8 mouse cellular contexts compared by ENCODE assay signal in the genomic region with DNA sequence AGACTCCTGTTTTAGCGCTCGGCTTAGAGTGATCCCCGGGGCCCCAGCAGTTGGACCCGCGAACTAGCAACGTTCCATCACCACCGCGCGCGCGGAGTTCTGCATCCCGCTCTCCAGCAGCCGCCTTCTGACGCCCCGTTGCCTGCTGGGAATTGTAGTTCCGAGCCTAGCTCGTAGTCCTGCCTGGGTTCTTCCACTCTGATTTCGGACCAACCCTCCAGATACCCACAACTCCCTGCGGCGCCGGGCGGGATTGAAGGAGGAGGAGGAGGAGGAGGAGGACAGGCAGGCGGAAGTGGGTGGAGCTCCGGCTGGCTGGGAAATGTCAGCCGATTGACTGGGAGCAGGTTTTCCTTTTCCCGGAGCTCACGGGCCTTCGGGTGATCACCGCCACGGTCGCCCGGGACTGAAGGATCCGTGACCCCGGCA. TPM values are rescaled to one million over a fixed set of nuclear protein-coding genes. Genes with fewer than 3 reads are reported as not detected.
A peak's percentile ranks its signal among the peaks of the same experiment; 100 is the strongest.
DNase-seq lines count a peak whose midpoint lies in the region; ATAC-seq and TF ChIP-seq lines count a peak whose summit lies in the region.

Lmbrd2 (plus strand) TSS at position 299 of the 429 bp plus-strand sequence.

- H3K9ac ChIP-seq in heart, embryonic 11.5 days (ENCODE audit: low read depth, low read length) = peak within 1 kb of the TSS; percentile 86
- peak within 1 kb of the TSS; percentile 87 for H3K9ac ChIP-seq in kidney, embryonic 16.5 days (replicated peaks; ENCODE audit: low read length)
- peak within 1 kb of the TSS; percentile 95 for H3K9ac ChIP-seq in liver, adult 2 months (ENCODE audit: low read depth, low read length)

- peaks cover 7% of the 10 kb centered on the region; the same call in 1 of the 2 replicates for H3K4me1 ChIP-seq in heart, embryonic 11.5 days (ENCODE audit: control insufficient read depth, insufficient read depth, low read length)
- peaks cover 15% of the 10 kb centered on the region for H3K4me1 ChIP-seq in kidney, embryonic 16.5 days (ENCODE audit: insufficient read depth, low read length)
- peaks cover 13% of the 10 kb centered on the region; the same call in 1 of the 2 replicates for H3K4me1 ChIP-seq in liver, adult 2 months (ENCODE audit: control insufficient read depth, insufficient read depth, low read length)

- peaks cover 8% of the 10 kb centered on the region for H3K36me3 ChIP-seq in heart, embryonic 11.5 days (ENCODE audit: control insufficient read depth, insufficient read depth, low read length)
- peaks cover 23% of the 10 kb centered on the region; the same call in 1 of the 2 replicates for H3K36me3 ChIP-seq in kidney, embryonic 16.5 days (ENCODE audit: insufficient read depth, low read length)
- H3K36me3 ChIP-seq in liver, adult 2 months (ENCODE audit: control insufficient read depth, insufficient read depth, low read length) = peaks cover 5% of the 10 kb centered on the region; the same call in 1 of the 2 replicates
- peaks cover 24% of the 10 kb centered on the region for H3K36me3 ChIP-seq in myocyte (ENCODE audit: control insufficient read depth, insufficient read depth)
- no peaks in the 10 kb centered on the region for H3K36me3 ChIP-seq in splenic B cell, adult 2 months (ENCODE audit: control insufficient read depth, insufficient read depth, low read length, poor library complexity, severe bottlenecking)

- DNase-seq in B cell, adult 2 months = peak; percentile 91 to 92
- peak; percentile 99 for DNase-seq in brain, adult 2 months (ENCODE audit: low read depth, low spot score)
- peak; percentile 94 for DNase-seq in liver, adult 2 months (ENCODE audit: extremely low read depth, low read depth, low spot score)
- peak; percentile 93 for DNase-seq in splenic B cell, adult 2 months (ENCODE audit: low read depth, low spot score)

- peak within 1 kb of the TSS; percentile 74 for H3K27ac ChIP-seq in heart, embryonic 11.5 days (ENCODE audit: low read depth, low read length)
- peak within 1 kb of the TSS; percentile 79 for H3K27ac ChIP-seq in kidney, embryonic 16.5 days (ENCODE audit: low read length)
- H3K27ac ChIP-seq in liver, adult 2 months (replicated peaks; ENCODE audit: insufficient read depth, low read depth, low read length) = peak within 1 kb of the TSS; percentile 87

- peak; percentile 75 for TF ChIP-seq POLR2A in liver, adult 2 months (IDR thresholded peaks at IDR 0.05; ENCODE audit: extremely low read depth, insufficient read depth, low read length)
- peak; percentile 77 for TF ChIP-seq POLR2A in myocyte (IDR thresholded peaks at IDR 0.05; ENCODE audit: insufficient read length, low read depth)

- peak; percentile 99 for ATAC-seq in erythroblast, adult 5-6 weeks (replicated peaks; ENCODE audit: low FRiP score, poor library complexity, severe bottlenecking)
- peak; percentile 98 for ATAC-seq in heart, embryonic 11.5 days (replicated peaks; ENCODE audit: insufficient number of reproducible peaks, low FRiP score, low TSS enrichment)
- ATAC-seq in kidney, embryonic 16.5 days (ENCODE audit: low FRiP score, low TSS enrichment) = peak; percentile 99

- H3K4me2 ChIP-seq in heart, embryonic 11.5 days = peak within 1 kb of the TSS; percentile 81
- peak within 1 kb of the TSS; percentile 69 for H3K4me2 ChIP-seq in kidney, embryonic 16.5 days (replicated peaks; ENCODE audit: low read depth, low read length)
- peak within 1 kb of the TSS; percentile 96 for H3K4me2 ChIP-seq in myocyte (ENCODE audit: low read depth)

- peak within 1 kb of the TSS; percentile 94 for H3K4me3 ChIP-seq in heart, embryonic 11.5 days (ENCODE audit: low read depth, low read length)
- peak within 1 kb of the TSS; percentile 90 for H3K4me3 ChIP-seq in kidney, embryonic 16.5 days (ENCODE audit: low read length)
- H3K4me3 ChIP-seq in liver, adult 2 months (ENCODE audit: insufficient read depth, low read depth, low read length) = peak within 1 kb of the TSS; percentile 97
- H3K4me3 ChIP-seq in myocyte = peak within 1 kb of the TSS; percentile 52

- no peaks in the 10 kb centered on the region for H3K9me3 ChIP-seq in heart, embryonic 11.5 days (replicated peaks; ENCODE audit: control insufficient read depth, low read length)
- no peaks in the 10 kb centered on the region for H3K9me3 ChIP-seq in kidney, embryonic 16.5 days (ENCODE audit: low read length)

- H3K27me3 ChIP-seq in heart, embryonic 11.5 days (ENCODE audit: control insufficient read depth, insufficient read depth, low read length) = no peaks in the 10 kb centered on the region
- no peaks in the 10 kb centered on the region for H3K27me3 ChIP-seq in kidney, embryonic 16.5 days (ENCODE audit: insufficient read depth, low read length)
- no peaks in the 10 kb centered on the region for H3K27me3 ChIP-seq in liver, adult 2 months (ENCODE audit: control insufficient read depth, insufficient read depth, low read length)
- no peaks in the 10 kb centered on the region for H3K27me3 ChIP-seq in myocyte (ENCODE audit: control insufficient read depth, insufficient read depth, insufficient read length)
- no peaks in the 10 kb centered on the region for H3K27me3 ChIP-seq in splenic B cell, adult 2 months (ENCODE audit: control insufficient read depth, insufficient read depth, low read length, poor library complexity, severe bottlenecking)

- H3K79me2 ChIP-seq in liver, adult 2 months (ENCODE audit: control insufficient read depth, insufficient read depth, low read length) = peaks cover 6% of the 10 kb centered on the region; the same call in 1 of the 2 replicates
- H3K79me2 ChIP-seq in myocyte (ENCODE audit: control insufficient read depth, insufficient read depth) = peaks cover 58% of the 10 kb centered on the region

- TF ChIP-seq CTCF in liver, adult 2 months (IDR thresholded peaks at IDR 0.05; ENCODE audit: low read depth, low read length) = no peak

- peak within 1 kb of the TSS; percentile 30 for H3ac ChIP-seq in myocyte (ENCODE audit: control insufficient read depth, insufficient read length)

- under 1% methylated on average over 32 of the region's 34 CpGs for WGBS in heart, embryonic 11.5 days (ENCODE audit: insufficient replicate concordance)
- WGBS in kidney, embryonic 16.5 days = 0% methylated on average over 32 of the region's 34 CpGs
- WGBS in liver, adult 2 months = under 1% methylated on average over 34 of the region's 34 CpGs

TF ChIP-seq in myocyte, 11 proteins besides CTCF, POLR2A, EP300 and RAD21:
- TF ChIP-seq MYOG (IDR thresholded peaks at IDR 0.05; ENCODE audit: control insufficient read depth in 1 of 3, insufficient read depth in 1 of 3, insufficient read length in 2 of 3, low read depth in 2 of 3) = peak in 1 of 3 experiments; percentile 54
- peak; percentile 8 for TF ChIP-seq REST (IDR thresholded peaks at IDR 0.05; ENCODE audit: insufficient read depth, insufficient read length)
- TF ChIP-seq SRF (IDR thresholded peaks at IDR 0.05; ENCODE audit: control insufficient read depth, insufficient read length, low read depth) = no peak
- TF ChIP-seq MYOD1 (IDR thresholded peaks at IDR 0.05; ENCODE audit: control insufficient read depth in 1 of 3, insufficient read length in 2 of 3, low read depth in 2 of 3) = peak in 1 of 3 experiments; percentile 8
- no peak for TF ChIP-seq TCF3 (IDR thresholded peaks at IDR 0.05; ENCODE audit: insufficient read length, low read depth)
- peak; percentile 90 for TF ChIP-seq POLR2AphosphoS2 (IDR thresholded peaks at IDR 0.05; ENCODE audit: insufficient read length, low read depth)
- TF ChIP-seq USF1 (IDR thresholded peaks at IDR 0.05; ENCODE audit: low read depth) = no peak
- TF ChIP-seq E2F4 (IDR thresholded peaks at IDR 0.05; ENCODE audit: insufficient read depth) = peak; percentile 73
- peak; percentile 5 for TF ChIP-seq MAX (IDR thresholded peaks at IDR 0.05; ENCODE audit: low read depth)

RNA-seq across cellular contexts. Expression of gene Lmbrd2, which starts in this region (rescaled TPM):
- 9.4 and 14.6 TPM in 2 replicates for total RNA-seq in erythroblast, adult 5-6 weeks (2015; ENCODE audit: low replicate concordance)
- 3.2 and 3.6 TPM in 2 replicates for total RNA-seq in erythroblast, adult 5-6 weeks (2017; ENCODE audit: low replicate concordance)
- 3.4 and 4.3 TPM in 2 replicates for polyA plus RNA-seq in heart, embryonic 11.5 days (2014; fragmentation: Nextera tagmentation; extraction: Ambion mirVana)
- polyA plus RNA-seq in kidney, embryonic 16.5 days (2015; fragmentation: Nextera tagmentation; extraction: Ambion mirVana) = 3.1 and 3.7 TPM in 2 replicates
- total RNA-seq in liver, adult 2 months (2014; rRNA removed) = 38.4 and 40.8 TPM in 2 replicates
- polyA plus RNA-seq in liver, adult 2 months (2012; rRNA removed) = 17.0 and 23.7 TPM in 2 replicates
- polyA plus RNA-seq in myocyte (2012; fragmentation: generic; extraction: Trizol) = 4.7 TPM

Comparison
In these comparisons a context has a peak if more than half of its experiments do, and no peak if none do; other contexts are left out.
1. Peak in every context shown above with its lines: DNase-seq, ATAC-seq, H3K4me3 ChIP-seq and H3K27ac ChIP-seq.